Mouse (Mus musculus) hindbrain, embryonic 13.5 days (tissue): Measurements from ENCODE around the gene Asic1. TPM values are rescaled to one million over a fixed set of nuclear protein-coding genes. Genes with fewer than 3 reads are reported as not detected.

Experiments
- ATAC-seq: fragments of 200-750 bp; cut with Nextera tagmentation; 2 replicates; pipeline ENCODE4 v1.8.0; 2017; ENCODE audit warnings: moderate TSS enrichment; ENCODE audit not compliant: low FRiP score
- H3K27ac ChIP-seq: fragments of 300-500 bp; sonication (generic); 2 replicates; pipeline ENCODE4 v1.5.1; 2015; ENCODE audit warnings: inconsistent platforms, mild to moderate bottlenecking, moderate library complexity
- H3K27me3 ChIP-seq: fragments of 300-500 bp; sonication (generic); 2 replicates; pipeline ENCODE4 v1.6.1; 2015; ENCODE audit warnings: mild to moderate bottlenecking, inconsistent platforms
- H3K36me3 ChIP-seq: fragments of 300-500 bp; sonication (generic); 2 replicates; pipeline ENCODE4 v1.6.1; 2015; ENCODE audit warnings: mild to moderate bottlenecking, inconsistent platforms
- H3K4me1 ChIP-seq: fragments of 300-500 bp; sonication (generic); replicated peaks from 2 replicates; pipeline ENCODE4 v1.6.1; 2015; ENCODE audit warnings: inconsistent platforms
- H3K4me2 ChIP-seq: fragments of 300-500 bp; sonication (generic); 2 replicates; pipeline ENCODE4 v1.6.1; 2015; ENCODE audit warnings: inconsistent platforms, mild to moderate bottlenecking, moderate library complexity
- H3K4me3 ChIP-seq: fragments of 300-500 bp; sonication (generic); 2 replicates; pipeline ENCODE4 v1.5.1; 2015; ENCODE audit warnings: mild to moderate bottlenecking, inconsistent platforms
- H3K9ac ChIP-seq: fragments of 300-500 bp; sonication (generic); 2 replicates; pipeline ENCODE4 v1.6.1; 2015; ENCODE audit warnings: mild to moderate bottlenecking, inconsistent platforms
- H3K9me3 ChIP-seq: fragments of 300-500 bp; sonication (generic); 2 replicates; pipeline ENCODE4 v1.6.1; 2016; ENCODE audit warnings: inconsistent platforms
- WGBS: fragments of 180-500 bp; shearing (Covaris S2); methylation state at CpG from one replicate; pipeline ENCODE4 v1.1.7; 2015; 5-methylcytosine and 5-hydroxymethylcytosine counted together
- polyA plus RNA-seq: library from polyadenylated mRNA; unstranded; fragments of >200 nt; fragmentation: Nextera tagmentation; extraction: Ambion mirVana; gene quantifications from 2 replicates; pipeline ENCODE4 v1.2.1, GENCODE M21; 2015

Asic1 gene
- polyA plus RNA-seq = 58.3 and 63.0 TPM in 2 replicates

DNA sequence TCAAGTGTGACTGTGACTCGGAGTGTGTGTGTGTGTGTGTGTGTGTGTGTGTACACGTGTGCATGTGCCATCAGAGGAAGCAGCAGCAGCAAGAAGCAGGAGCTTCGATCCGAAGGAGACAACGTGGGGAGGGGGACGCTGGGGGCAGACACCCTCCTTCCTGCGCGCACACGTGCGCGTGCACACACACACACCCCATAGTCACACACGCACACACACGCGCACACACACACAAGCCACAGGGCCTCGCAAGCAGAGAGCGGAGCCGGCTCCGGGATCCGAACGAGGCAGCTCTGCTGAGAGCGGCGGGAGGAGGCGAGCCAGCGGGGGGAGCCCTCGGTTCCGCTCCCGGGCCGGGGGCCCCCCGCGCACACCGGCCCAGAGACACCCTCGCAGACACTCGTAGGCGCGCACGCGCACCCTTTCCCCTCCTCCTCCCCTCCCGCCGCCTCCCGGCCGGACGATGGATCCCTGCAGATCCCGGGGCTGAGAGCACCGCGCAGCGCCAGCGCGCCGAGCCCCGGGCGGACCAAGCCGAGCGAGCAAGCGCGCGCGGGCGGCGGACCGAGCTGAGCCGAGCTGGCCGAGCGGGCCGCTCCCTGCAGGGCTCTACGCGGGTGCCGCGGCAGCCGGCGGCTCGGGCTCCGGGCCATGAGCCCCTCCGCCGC lies at the start of gene Asic1:
TSS of gene Asic1 (plus strand) at position 215 of the 668 bp plus-strand sequence.
- no peaks in the 10 kb centered on the region for H3K9me3 ChIP-seq
- H3K4me1 ChIP-seq = peaks cover 79% of the 10 kb centered on the region
- peak within 1 kb of the TSS; percentile 96 for H3K27ac ChIP-seq
- under 1% methylated on average over 68 of the region's 74 CpGs for WGBS
- 0 out of 2 replicates have a peak, but pooled peaks cover 5% of the 10 kb centered on the region for H3K27me3 ChIP-seq
- ATAC-seq = peak; percentile 65
- H3K4me2 ChIP-seq = peak within 1 kb of the TSS; percentile 68
- H3K36me3 ChIP-seq = peaks cover 13% of the 10 kb centered on the region; the same call in 1 of the 2 replicates
- peak within 1 kb of the TSS; percentile 78 for H3K4me3 ChIP-seq
- peak within 1 kb of the TSS; percentile 96 for H3K9ac ChIP-seq

- Histone ChIP-seq H3K36me3 (peaks cover 52% of the 10 kb centered on the region), H3K9ac (no peak overlapping the region)
Measured at GRCm38 (mm10) chr15:99622063-99622462, 48.1 kb upstream of the Asic1 start.

DNA sequence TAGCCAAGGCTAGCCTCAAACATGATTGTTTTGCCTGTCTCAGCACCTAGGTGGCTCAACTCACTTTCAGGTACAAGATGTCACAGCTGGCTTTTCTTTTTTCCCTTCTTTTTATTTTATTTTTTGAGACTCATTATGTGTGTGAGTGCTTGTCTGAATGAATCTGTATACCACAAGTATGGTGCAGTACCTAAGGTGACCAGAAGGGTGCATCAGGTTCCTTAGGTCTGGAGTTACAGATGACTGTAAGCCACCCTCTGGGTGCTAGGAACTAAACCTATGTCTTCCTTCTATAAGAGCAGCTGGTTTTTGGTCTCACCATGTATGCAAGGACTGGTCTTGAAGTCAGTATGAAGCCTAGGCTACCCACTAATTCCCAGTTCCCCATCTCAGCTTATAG lies 38.5 kb upstream of the Asic1 start:
- no peak overlapping the region for H3K9ac ChIP-seq
- H3K27ac ChIP-seq = no peak overlapping the region
- no peak for ATAC-seq
- no peaks in the 10 kb centered on the region for H3K9me3 ChIP-seq
- H3K36me3 ChIP-seq = peaks cover 61% of the 10 kb centered on the region
- H3K4me1 ChIP-seq = peaks cover 6% of the 10 kb centered on the region
- H3K4me3 ChIP-seq = no peak overlapping the region
- no peaks in the 10 kb centered on the region for H3K27me3 ChIP-seq
- no peak overlapping the region for H3K4me2 ChIP-seq

More at GRCm38 (mm10) chr15:99622063-99622462, 48.1 kb upstream of the Asic1 start:
- H3K4me3 ChIP-seq = no peak overlapping the region
- H3K9me3 ChIP-seq = no peaks in the 10 kb centered on the region
- H3K4me1 ChIP-seq = peaks cover 11% of the 10 kb centered on the region
- H3K27me3 ChIP-seq = no peaks in the 10 kb centered on the region
- H3K27ac ChIP-seq = no peak overlapping the region
- H3K4me2 ChIP-seq = no peak overlapping the region
- WGBS = 95% methylated on average over 11 of the region's 11 CpGs
- ATAC-seq = no peak

GRCm38 (mm10) chr15:99634702-99635101 lies 35.5 kb upstream of the Asic1 start:
- 93% methylated on average over 7 of the region's 7 CpGs for WGBS
- Histone ChIP-seq H3K36me3 (peaks cover 51% of the 10 kb centered on the region), H3K9me3 (no peaks in the 10 kb centered on the region), H3K4me3 (no peak overlapping the region), H3K9ac (no peak overlapping the region), H3K27me3 (no peaks in the 10 kb centered on the region), H3K4me1 (peaks cover 22% of the 10 kb centered on the region), H3K27ac (no peak overlapping the region), H3K4me2 (no peak overlapping the region)
- ATAC-seq = no peak

GRCm38 (mm10) chr15:99637405-99638123 lies 32.6 kb upstream of the Asic1 start:
- Histone ChIP-seq H3K27me3 (no peaks in the 10 kb centered on the region), H3K4me1 (peaks cover 25% of the 10 kb centered on the region), H3K9me3 (no peaks in the 10 kb centered on the region), H3K4me2 (peak overlapping the region; percentile 39), H3K9ac (peak overlapping the region; percentile 59), H3K27ac (peak overlapping the region; percentile 96), H3K4me3 (peak overlapping the region; percentile 13), H3K36me3 (peaks cover 30% of the 10 kb centered on the region)
- ATAC-seq = peak; percentile 54; the same call in 1 of the 2 replicates
- WGBS = 30% methylated on average over 12 of the region's 12 CpGs

DNA sequence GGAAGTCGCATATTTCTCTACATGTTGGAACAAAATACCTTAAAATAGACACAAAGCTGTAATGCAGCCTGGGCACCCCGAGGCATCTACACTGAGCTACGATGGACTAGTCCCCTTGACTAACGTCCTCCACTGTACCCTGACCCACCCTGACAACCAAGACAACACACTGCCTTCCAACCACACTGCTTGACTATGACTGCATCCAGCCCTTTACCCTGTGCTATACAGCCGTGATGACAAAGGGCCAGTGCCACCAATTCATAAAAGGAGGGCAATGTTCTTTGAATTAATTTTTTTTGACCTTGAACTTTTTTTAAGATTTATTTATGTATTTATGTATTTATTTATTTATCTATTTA lies 32.1 kb upstream of the Asic1 start:
- H3K4me1 ChIP-seq = peaks cover 28% of the 10 kb centered on the region
- no peaks in the 10 kb centered on the region for H3K27me3 ChIP-seq
- peak overlapping the region; percentile 96 for H3K27ac ChIP-seq
- peaks cover 25% of the 10 kb centered on the region for H3K36me3 ChIP-seq
- H3K9ac ChIP-seq = 0 out of 2 replicates have a peak overlapping the region, but pooled peaks have one; percentile 59
- 68% methylated on average over 5 of the region's 5 CpGs for WGBS
- no peak overlapping the region for H3K4me2 ChIP-seq
- no peak for ATAC-seq
- H3K4me3 ChIP-seq = no peak overlapping the region
- no peaks in the 10 kb centered on the region for H3K9me3 ChIP-seq

DNA sequence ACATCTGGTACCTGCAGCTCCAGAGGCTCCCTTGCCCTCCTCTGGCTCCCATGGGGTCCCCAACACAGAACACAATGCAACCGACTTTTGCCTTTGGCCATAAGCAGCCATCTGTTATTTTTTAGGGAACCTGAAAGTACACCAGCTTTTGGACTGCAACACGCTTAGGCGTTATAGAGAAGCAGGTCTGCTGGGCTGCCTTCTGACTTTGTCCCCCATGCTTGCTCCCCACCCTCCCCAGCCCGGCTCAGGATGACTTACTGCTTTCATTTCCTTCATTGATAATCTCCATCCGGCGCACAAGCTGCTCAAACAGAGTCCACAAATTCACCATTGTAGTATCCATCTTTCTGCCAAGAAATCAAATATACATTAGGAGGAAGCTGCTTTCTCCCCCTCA lies 27.5 kb upstream of the Asic1 start:
- WGBS = 52% methylated on average over 6 of the region's 6 CpGs
- H3K4me2 ChIP-seq = no peak overlapping the region
- no peaks in the 10 kb centered on the region for H3K9me3 ChIP-seq
- H3K36me3 ChIP-seq = peaks cover 9% of the 10 kb centered on the region; the same call in 1 of the 2 replicates
- peak overlapping the region; percentile 79 for H3K27ac ChIP-seq
- no peak overlapping the region for H3K4me3 ChIP-seq
- H3K27me3 ChIP-seq = no peaks in the 10 kb centered on the region
- peaks cover 49% of the 10 kb centered on the region for H3K4me1 ChIP-seq
- no peak overlapping the region; the same call in 1 of the 2 replicates for H3K9ac ChIP-seq
- no peak for ATAC-seq

- Histone ChIP-seq H3K9ac (0 out of 2 replicates have a peak overlapping the region, but pooled peaks have one; percentile 2), H3K36me3 (peaks cover 9% of the 10 kb centered on the region; the same call in 1 of the 2 replicates), H3K27me3 (no peaks in the 10 kb centered on the region), H3K9me3 (no peaks in the 10 kb centered on the region), H3K4me1 (peaks cover 54% of the 10 kb centered on the region), H3K27ac (peak overlapping the region; percentile 79), H3K4me3 (no peak overlapping the region), H3K4me2 (no peak overlapping the region)
- WGBS = 70% methylated on average over 10 of the region's 10 CpGs
- ATAC-seq = no peak
Measured at GRCm38 (mm10) chr15:99643832-99644231, 26.3 kb upstream of the Asic1 start.

DNA sequence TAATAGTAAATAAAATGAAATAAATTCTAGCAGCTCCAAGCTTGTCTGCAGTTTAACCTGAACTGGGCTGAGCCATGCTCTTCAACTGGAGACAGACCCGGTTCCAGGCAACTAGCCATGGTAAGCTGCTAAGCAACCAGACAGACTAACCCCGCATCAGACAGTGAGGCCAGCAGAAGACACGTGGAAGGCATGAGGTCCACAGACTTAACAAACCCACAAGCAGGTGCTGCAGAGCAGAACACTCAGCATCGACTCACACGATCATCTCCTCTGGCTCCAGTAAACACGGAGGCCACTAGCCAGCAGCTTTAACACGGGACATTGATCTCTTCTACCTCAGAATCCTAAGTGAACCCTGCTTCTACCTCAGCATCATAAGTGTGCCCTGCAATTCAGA lies 25.4 kb upstream of the Asic1 start:
- Histone ChIP-seq H3K4me3 (no peak overlapping the region), H3K9me3 (no peaks in the 10 kb centered on the region), H3K27ac (peak overlapping the region; percentile 85), H3K4me2 (no peak overlapping the region), H3K27me3 (no peaks in the 10 kb centered on the region), H3K4me1 (peaks cover 64% of the 10 kb centered on the region), H3K36me3 (peaks cover 6% of the 10 kb centered on the region; the same call in 1 of the 2 replicates), H3K9ac (0 out of 2 replicates have a peak overlapping the region, but pooled peaks have one; percentile 15)
- no peak for ATAC-seq
- 34% methylated on average over 7 of the region's 7 CpGs for WGBS

- Histone ChIP-seq H3K9ac (peak overlapping the region; percentile 51; the same call in 1 of the 2 replicates), H3K27ac (peak overlapping the region; percentile 85), H3K9me3 (no peaks in the 10 kb centered on the region), H3K4me1 (peaks cover 77% of the 10 kb centered on the region), H3K4me3 (0 out of 2 replicates have a peak overlapping the region, but pooled peaks have one; percentile 4), H3K27me3 (no peaks in the 10 kb centered on the region), H3K36me3 (no peaks in the 10 kb centered on the region), H3K4me2 (peak overlapping the region; percentile 18)
- ATAC-seq = peak; percentile 30; the same call in 1 of the 2 replicates
- 14% methylated on average over 4 of the region's 4 CpGs for WGBS
Measured at GRCm38 (mm10) chr15:99648326-99648725, 21.8 kb upstream of the Asic1 start.

GRCm38 (mm10) chr15:99649067-99649761 lies 21.0 kb upstream of the Asic1 start:
- peak overlapping the region; percentile 89 for H3K4me2 ChIP-seq
- peak overlapping the region; percentile 79 for H3K4me3 ChIP-seq
- 16% methylated on average over 6 of the region's 6 CpGs for WGBS
- no peaks in the 10 kb centered on the region for H3K36me3 ChIP-seq
- no peaks in the 10 kb centered on the region for H3K9me3 ChIP-seq
- peak overlapping the region; percentile 85 for H3K27ac ChIP-seq
- peaks cover 3% of the 10 kb centered on the region; the same call in 1 of the 2 replicates for H3K27me3 ChIP-seq
- H3K4me1 ChIP-seq = peaks cover 80% of the 10 kb centered on the region
- peak overlapping the region; percentile 59 for H3K9ac ChIP-seq
- no peak for ATAC-seq

DNA sequence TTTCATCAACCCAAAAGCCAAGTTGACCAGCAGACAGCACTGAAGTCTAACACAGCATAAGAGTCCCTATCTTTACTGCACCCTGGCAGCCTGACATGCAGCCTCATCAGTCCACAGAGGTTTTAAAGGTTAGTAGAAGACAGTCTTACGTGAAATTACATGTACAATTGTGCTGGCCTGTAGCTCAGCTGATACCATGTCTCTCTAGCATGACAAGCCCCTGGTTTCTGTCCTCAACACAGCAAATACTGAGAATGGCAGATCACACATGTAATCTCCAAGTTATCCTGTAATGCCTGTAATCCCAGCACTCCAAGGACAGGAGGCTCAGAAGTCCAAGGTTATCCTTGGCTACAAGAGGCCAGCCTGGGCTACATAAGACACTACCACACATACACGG lies 19.9 kb upstream of the Asic1 start:
- Histone ChIP-seq H3K27ac (peak overlapping the region; percentile 45; the same call in 1 of the 2 replicates), H3K9me3 (no peaks in the 10 kb centered on the region), H3K4me1 (peaks cover 81% of the 10 kb centered on the region), H3K27me3 (peaks cover 11% of the 10 kb centered on the region), H3K4me3 (peak overlapping the region; percentile 79), H3K4me2 (peak overlapping the region; percentile 89), H3K9ac (peak overlapping the region; percentile 19; the same call in 1 of the 2 replicates), H3K36me3 (no peaks in the 10 kb centered on the region)
- no peak for ATAC-seq
- 58% methylated on average over 2 of the region's 2 CpGs for WGBS
